Mouse (Mus musculus): ENCODE results near the gene Wnt10a.

- TF ChIP-seq CTCF (IDR thresholded peaks at IDR 0.05; ENCODE audit: low read depth) (no peak), EP300 (IDR thresholded peaks at IDR 0.05; ENCODE audit: low read depth) (no peak)
Observed at GRCm38 (mm10) chr1:74816612-74817199, 25.4 kb downstream of the Wnt10a start.

All from liver, embryonic 14.5 days (tissue).